Mouse (Mus musculus): ENCODE results near the gene Actr6. TPM values are rescaled to one million over a fixed set of nuclear protein-coding genes. Genes with fewer than 3 reads are reported as not detected.

Gene Actr6
- polyA plus RNA-seq, 1 experiment from 2014 or later: 33.6 TPM

- H3K9ac ChIP-seq: no peak overlapping the region
- H3K4me1 ChIP-seq: no peaks in the 10 kb centered on the region
- no peaks in the 10 kb centered on the region for H3K36me3 ChIP-seq
- no peak for ATAC-seq (ENCODE audit: insufficient number of reproducible peaks, low FRiP score, low TSS enrichment, low read depth)
- no peak overlapping the region for H3K27ac ChIP-seq (replicated peaks)
- no peaks in the 10 kb centered on the region for H3K9me3 ChIP-seq (replicated peaks)
- no peaks in the 10 kb centered on the region for H3K27me3 ChIP-seq
- no peak overlapping the region for H3K4me3 ChIP-seq (replicated peaks)
- no peak overlapping the region for H3K4me2 ChIP-seq (replicated peaks)
- 86% methylated on average over 3 of the region's 3 CpGs for WGBS
Observed at GRCm38 (mm10) chr10:89737887-89738286, 5.8 kb upstream of the Actr6 start.

- Histone ChIP-seq H3K4me1 (0 out of 2 replicates have a peak, but pooled peaks cover 3% of the 10 kb centered on the region), H3K36me3 (no peaks in the 10 kb centered on the region), H3K4me3 (replicated peaks) (no peak overlapping the region), H3K4me2 (replicated peaks) (no peak overlapping the region), H3K9ac (no peak overlapping the region), H3K27ac (replicated peaks) (no peak overlapping the region), H3K27me3 (no peaks in the 10 kb centered on the region), H3K9me3 (replicated peaks) (no peaks in the 10 kb centered on the region)
- WGBS: 48% methylated on average over 5 of the region's 5 CpGs
- no peak for ATAC-seq (ENCODE audit: insufficient number of reproducible peaks, low FRiP score, low TSS enrichment, low read depth)
Observed at GRCm38 (mm10) chr10:89737092-89737491, 5.0 kb upstream of the Actr6 start.

- H3K4me3 ChIP-seq (replicated peaks): peak overlapping the region; percentile 78
- H3K4me2 ChIP-seq (replicated peaks): peak overlapping the region; percentile 71
- H3K36me3 ChIP-seq: no peaks in the 10 kb centered on the region; the same call in 1 of the 2 replicates
- ATAC-seq (ENCODE audit: insufficient number of reproducible peaks, low FRiP score, low TSS enrichment, low read depth): no peak
- peak overlapping the region; percentile 63 for H3K9ac ChIP-seq
- H3K9me3 ChIP-seq (replicated peaks): no peaks in the 10 kb centered on the region
- 0 out of 2 replicates have a peak overlapping the region, but pooled peaks have one; percentile 71 for H3K27ac ChIP-seq (replicated peaks)
- 9% methylated on average over 5 of the region's 5 CpGs for WGBS
- H3K4me1 ChIP-seq: peaks cover 11% of the 10 kb centered on the region
- no peaks in the 10 kb centered on the region for H3K27me3 ChIP-seq
Observed at GRCm38 (mm10) chr10:89731341-89731740, 754 bp downstream of the Actr6 start.

GRCm38 (mm10) chr10:89730386-89730785 lies 1.7 kb downstream of the Actr6 start:
- H3K4me2 ChIP-seq (replicated peaks): no peak overlapping the region
- WGBS: 83% methylated on average over 6 of the region's 6 CpGs
- H3K4me1 ChIP-seq: peaks cover 11% of the 10 kb centered on the region
- no peaks in the 10 kb centered on the region for H3K27me3 ChIP-seq
- H3K9ac ChIP-seq: no peak overlapping the region
- H3K9me3 ChIP-seq (replicated peaks): no peaks in the 10 kb centered on the region
- ATAC-seq (ENCODE audit: insufficient number of reproducible peaks, low FRiP score, low TSS enrichment, low read depth): no peak
- no peaks in the 10 kb centered on the region; the same call in 1 of the 2 replicates for H3K36me3 ChIP-seq
- no peak overlapping the region for H3K27ac ChIP-seq (replicated peaks)
- no peak overlapping the region for H3K4me3 ChIP-seq (replicated peaks)

GRCm38 (mm10) chr10:89722247-89723195 lies 9.6 kb downstream of the Actr6 start:
- H3K9ac ChIP-seq: no peak overlapping the region
- no peaks in the 10 kb centered on the region for H3K9me3 ChIP-seq (replicated peaks)
- H3K36me3 ChIP-seq: peaks cover 29% of the 10 kb centered on the region
- 89% methylated on average over 14 of the region's 14 CpGs for WGBS
- no peaks in the 10 kb centered on the region for H3K27me3 ChIP-seq
- H3K4me2 ChIP-seq (replicated peaks): no peak overlapping the region
- H3K4me1 ChIP-seq: no peaks in the 10 kb centered on the region
- no peak for ATAC-seq (ENCODE audit: insufficient number of reproducible peaks, low FRiP score, low TSS enrichment, low read depth)
- H3K27ac ChIP-seq (replicated peaks): no peak overlapping the region
- H3K4me3 ChIP-seq (replicated peaks): no peak overlapping the region

GRCm38 (mm10) chr10:89720796-89721195 lies 11.3 kb downstream of the Actr6 start:
- no peaks in the 10 kb centered on the region for H3K4me1 ChIP-seq
- H3K4me2 ChIP-seq (replicated peaks): no peak overlapping the region
- ATAC-seq (ENCODE audit: insufficient number of reproducible peaks, low FRiP score, low TSS enrichment, low read depth): no peak
- no peak overlapping the region for H3K9ac ChIP-seq
- no peaks in the 10 kb centered on the region for H3K9me3 ChIP-seq (replicated peaks)
- no peak overlapping the region for H3K27ac ChIP-seq (replicated peaks)
- no peak overlapping the region for H3K4me3 ChIP-seq (replicated peaks)
- H3K36me3 ChIP-seq: peaks cover 34% of the 10 kb centered on the region
- 92% methylated on average over 3 of the region's 3 CpGs for WGBS
- H3K27me3 ChIP-seq: no peaks in the 10 kb centered on the region

GRCm38 (mm10) chr10:89720252-89720651 lies 11.8 kb downstream of the Actr6 start:
- Histone ChIP-seq H3K27me3 (no peaks in the 10 kb centered on the region), H3K4me3 (replicated peaks) (no peak overlapping the region), H3K4me2 (replicated peaks) (no peak overlapping the region), H3K27ac (replicated peaks) (no peak overlapping the region), H3K9me3 (replicated peaks) (no peaks in the 10 kb centered on the region), H3K9ac (no peak overlapping the region), H3K36me3 (peaks cover 38% of the 10 kb centered on the region), H3K4me1 (no peaks in the 10 kb centered on the region)
- no peak for ATAC-seq (ENCODE audit: insufficient number of reproducible peaks, low FRiP score, low TSS enrichment, low read depth)

- 0 out of 2 replicates have a peak, but pooled peaks have one; percentile 19 for ATAC-seq (ENCODE audit: insufficient number of reproducible peaks, low FRiP score, low TSS enrichment, low read depth)
- H3K4me3 ChIP-seq (replicated peaks): no peak overlapping the region
- H3K9me3 ChIP-seq (replicated peaks): no peaks in the 10 kb centered on the region
- H3K27ac ChIP-seq (replicated peaks): no peak overlapping the region
- peaks cover 46% of the 10 kb centered on the region for H3K36me3 ChIP-seq
- no peaks in the 10 kb centered on the region for H3K4me1 ChIP-seq
- H3K27me3 ChIP-seq: no peaks in the 10 kb centered on the region
- no peak overlapping the region for H3K9ac ChIP-seq
- 71% methylated on average over 10 of the region's 10 CpGs for WGBS
- no peak overlapping the region for H3K4me2 ChIP-seq (replicated peaks)
Observed at GRCm38 (mm10) chr10:89714910-89715309, 17.2 kb downstream of the Actr6 start.

GRCm38 (mm10) chr10:89708720-89709119 lies 23.4 kb downstream of the Actr6 start:
- H3K36me3 ChIP-seq: peaks cover 21% of the 10 kb centered on the region
- no peak overlapping the region for H3K9ac ChIP-seq
- WGBS: 22% methylated on average over 10 of the region's 10 CpGs
- H3K9me3 ChIP-seq (replicated peaks): no peaks in the 10 kb centered on the region
- H3K4me1 ChIP-seq: 0 out of 2 replicates have a peak, but pooled peaks cover 5% of the 10 kb centered on the region
- 0 out of 2 replicates have a peak overlapping the region, but pooled peaks have one; percentile 12 for H3K4me3 ChIP-seq (replicated peaks)
- H3K27me3 ChIP-seq: no peaks in the 10 kb centered on the region
- no peak for ATAC-seq (ENCODE audit: insufficient number of reproducible peaks, low FRiP score, low TSS enrichment, low read depth)
- no peak overlapping the region for H3K27ac ChIP-seq (replicated peaks)
- peak overlapping the region; percentile 30 for H3K4me2 ChIP-seq (replicated peaks)

GRCm38 (mm10) chr10:89707397-89707796 lies 24.7 kb downstream of the Actr6 start:
- Histone ChIP-seq H3K4me3 (replicated peaks) (no peak overlapping the region), H3K36me3 (peaks cover 7% of the 10 kb centered on the region), H3K27ac (replicated peaks) (no peak overlapping the region), H3K4me2 (replicated peaks) (no peak overlapping the region), H3K9me3 (replicated peaks) (no peaks in the 10 kb centered on the region), H3K27me3 (no peaks in the 10 kb centered on the region), H3K4me1 (0 out of 2 replicates have a peak, but pooled peaks cover 5% of the 10 kb centered on the region), H3K9ac (no peak overlapping the region)
- ATAC-seq (ENCODE audit: insufficient number of reproducible peaks, low FRiP score, low TSS enrichment, low read depth): no peak
- WGBS: 74% methylated on average over 3 of the region's 3 CpGs

- WGBS: 33% methylated on average over 5 of the region's 5 CpGs
- Histone ChIP-seq H3K27me3 (no peaks in the 10 kb centered on the region), H3K9me3 (replicated peaks) (no peaks in the 10 kb centered on the region), H3K4me1 (no peaks in the 10 kb centered on the region), H3K4me3 (replicated peaks) (no peak overlapping the region), H3K36me3 (no peaks in the 10 kb centered on the region), H3K27ac (replicated peaks) (no peak overlapping the region), H3K9ac (no peak overlapping the region), H3K4me2 (replicated peaks) (no peak overlapping the region)
- no peak for ATAC-seq (ENCODE audit: insufficient number of reproducible peaks, low FRiP score, low TSS enrichment, low read depth)
Observed at GRCm38 (mm10) chr10:89703042-89703441, 29.1 kb downstream of the Actr6 start.

All from embryonic facial prominence, embryonic 15.5 days (tissue).